Mouse (Mus musculus) brain, embryonic 18.5 days (tissue): ENCODE results near the gene Pdpr.
A peak's percentile ranks its signal among the peaks of the same experiment; 100 is the strongest.
"Not testable (repeated sequence)": the region's sequence is repeated elsewhere in the genome, so short reads cannot be mapped to it uniquely, and the experiment has no call there.

Experiments used
- DNase-seq: peaks from one replicate; pipeline ENCODE4 v3.0.0-alpha.2; 2012; ENCODE audit warnings: low read depth, low spot score

Pdpr gene

GRCm38 (mm10) chr8:111093865-111094718 lies at the start of gene Pdpr:
Gene Pdpr (plus strand): TSS chr8:111094630.
- peak; percentile 59 for DNase-seq

- no peak for DNase-seq
Observed at GRCm38 (mm10) chr8:111048694-111049093, 45.7 kb upstream of the Pdpr start.

GRCm38 (mm10) chr8:111049106-111049505 lies 45.3 kb upstream of the Pdpr start:
- no peak for DNase-seq

GRCm38 (mm10) chr8:111053827-111054518 lies 40.5 kb upstream of the Pdpr start:
- no peak for DNase-seq

- no peak for DNase-seq
Observed at GRCm38 (mm10) chr8:111055031-111055634, 39.3 kb upstream of the Pdpr start.

- DNase-seq, result no peak
Observed at GRCm38 (mm10) chr8:111055661-111056060, 38.8 kb upstream of the Pdpr start.

- DNase-seq, result peak; percentile 88
Observed at GRCm38 (mm10) chr8:111056158-111056663, 38.2 kb upstream of the Pdpr start, which contains the start of gene Exosc6. Gene Exosc6 (plus strand): TSS chr8:111056339.

- no peak for DNase-seq
Observed at GRCm38 (mm10) chr8:111056691-111057293, 37.6 kb upstream of the Pdpr start.

- DNase-seq, result no peak
Observed at GRCm38 (mm10) chr8:111058946-111059572, 35.4 kb upstream of the Pdpr start.

- no peak for DNase-seq
Observed at GRCm38 (mm10) chr8:111061688-111062071, 32.8 kb upstream of the Pdpr start.

GRCm38 (mm10) chr8:111062072-111062757 lies 32.2 kb upstream of the Pdpr start:
- DNase-seq, result peak; percentile 80

- no peak for DNase-seq
Observed at GRCm38 (mm10) chr8:111062893-111063292, 31.5 kb upstream of the Pdpr start.

- no peak for DNase-seq
Observed at GRCm38 (mm10) chr8:111066308-111066707, 28.1 kb upstream of the Pdpr start.

GRCm38 (mm10) chr8:111067439-111067838 lies 27.0 kb upstream of the Pdpr start:
- no peak for DNase-seq

- DNase-seq, result not testable (repeated sequence)
Observed at GRCm38 (mm10) chr8:111068660-111069059, 25.8 kb upstream of the Pdpr start.

GRCm38 (mm10) chr8:111075926-111076325 lies 18.5 kb upstream of the Pdpr start:
- DNase-seq, result no peak

GRCm38 (mm10) chr8:111079461-111079860 lies 15.0 kb upstream of the Pdpr start:
- no peak for DNase-seq

- DNase-seq, result no peak
Observed at GRCm38 (mm10) chr8:111079861-111080271, 14.6 kb upstream of the Pdpr start.

- DNase-seq, result no peak
Observed at GRCm38 (mm10) chr8:111081580-111082258, 12.7 kb upstream of the Pdpr start.

- not testable (repeated sequence) for DNase-seq
Observed at GRCm38 (mm10) chr8:111083936-111084335, 10.5 kb upstream of the Pdpr start.
